Mouse (Mus musculus) heart, postnatal 10 days (tissue): ENCODE data around the gene Cryab. TPM values are rescaled to one million over a fixed set of nuclear protein-coding genes. Genes with fewer than 3 reads are reported as not detected.
A peak's percentile ranks its signal among the peaks of the same experiment; 100 is the strongest.

Experiments used
- DNase-seq, 2 experiments: peaks; one replicate each; pipeline ENCODE4 v3.0.0; 2021
- intact Hi-C: fragments of 180-260 bp; cut with DNase I; formaldehyde crosslinking; loops from one replicate; pipeline ENCODE4 v1.15.1; 2025
- total RNA-seq, 2 experiments: library from RNA; stranded (reverse); gene quantifications; 2 replicates each; pipeline ENCODE4 v1.2.3; 2021

Cryab gene
- total RNA-seq = 1,000 to 10,000 TPM; 1,315 to 1,426 TPM

DNA sequence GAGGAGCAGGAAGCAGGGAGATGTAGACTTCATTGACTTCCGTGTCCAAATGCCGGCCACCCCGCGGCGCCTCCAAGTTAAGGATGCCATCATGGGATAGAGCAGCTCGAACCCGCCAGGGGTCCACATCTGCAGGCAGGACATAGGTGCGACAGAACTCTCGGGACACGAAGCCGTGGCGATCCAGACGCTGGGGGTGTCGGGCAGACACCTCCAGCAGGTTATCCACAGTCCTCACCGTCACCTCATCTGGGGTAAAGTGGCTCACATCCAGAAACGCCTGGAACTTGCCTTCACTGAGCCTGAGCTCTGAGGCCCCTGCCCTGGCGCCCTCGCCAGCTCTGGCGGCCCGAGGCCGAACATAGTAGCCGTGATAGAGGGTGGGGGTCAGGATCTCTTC lies at the start of gene Cryab:
Gene Cryab (plus strand): TSS at position 3 of the 400 bp plus-strand sequence.
- peak; percentile 49 to 50 for DNase-seq
- intact Hi-C loops = no loop called here

DNA sequence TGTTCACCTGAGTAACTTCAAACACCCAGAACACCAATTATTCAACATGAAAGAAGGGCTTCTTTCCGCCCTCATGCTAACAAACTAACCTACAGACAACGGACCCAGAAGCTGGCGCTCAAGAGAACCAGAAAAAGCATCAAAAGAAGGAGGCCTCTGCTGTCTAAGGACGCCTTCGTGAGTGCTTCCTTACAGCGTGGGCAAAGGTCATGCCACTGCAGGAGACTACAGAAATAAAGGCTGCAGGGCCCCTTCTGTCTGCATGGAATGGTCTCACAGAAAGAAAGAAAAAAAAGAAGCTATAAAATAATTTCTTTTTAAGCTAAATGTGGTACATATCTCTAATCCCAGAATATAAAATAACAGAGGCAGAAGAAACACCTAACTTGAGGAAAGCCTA lies 46.2 kb upstream of the Cryab start:
- intact Hi-C loops = no loop called here
- no peak for DNase-seq

- peak in 1 of 2 experiments; percentile 45 for DNase-seq
- intact Hi-C loops = loop anchor here (1.0 kb wide), 1 partner anchor 26 kb away; no protein-coding TSS in a partner anchor
Observed at GRCm38 (mm10) chr9:50709108-50709507, 42.0 kb upstream of the Cryab start.

GRCm38 (mm10) chr9:50711337-50711736 lies 39.8 kb upstream of the Cryab start:
- no peak for DNase-seq
- intact Hi-C loops = no loop called here

DNA sequence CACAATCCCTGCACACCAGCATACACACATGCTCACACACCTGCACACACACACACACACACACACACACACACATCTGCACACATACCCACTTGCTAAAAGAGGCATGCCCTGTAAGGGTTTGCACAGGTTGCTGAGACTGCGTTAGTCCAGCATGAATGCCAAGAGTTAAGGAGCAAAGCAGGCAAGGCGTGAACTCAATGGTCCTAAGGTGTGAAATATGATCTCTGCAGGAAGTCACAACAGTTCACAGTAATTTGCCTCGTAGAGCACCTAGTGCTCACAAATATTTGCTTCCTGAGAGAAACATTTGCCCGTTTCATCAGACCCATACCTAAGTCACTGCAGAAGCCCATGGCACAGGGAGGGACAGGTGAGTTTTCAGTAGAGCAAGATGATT lies 36.9 kb upstream of the Cryab start:
- no peak for DNase-seq
- intact Hi-C loops = no loop called here

DNA sequence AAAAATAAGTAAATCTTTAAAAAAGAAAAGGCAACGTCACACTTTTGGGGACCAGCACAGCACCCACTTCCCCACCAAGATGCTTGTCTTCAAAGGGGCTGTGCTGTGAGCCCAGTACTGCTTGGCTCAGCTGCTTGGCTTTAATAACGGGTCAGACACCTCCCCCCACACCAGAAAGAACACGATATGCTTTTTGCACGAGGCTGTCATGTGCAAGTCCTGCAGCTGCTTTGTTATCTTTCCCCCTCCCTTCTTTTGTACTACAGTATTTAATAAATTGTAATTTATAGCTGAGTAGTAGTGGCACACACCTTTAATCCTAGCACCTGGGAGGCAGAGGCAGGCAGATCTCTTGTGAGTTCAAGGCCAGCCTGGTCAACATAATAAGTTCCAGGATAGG lies 32.2 kb upstream of the Cryab start:
- no peak for DNase-seq
- intact Hi-C loops = no loop called here

- intact Hi-C loops = no loop called here
- DNase-seq = no peak
Observed at GRCm38 (mm10) chr9:50721061-50721460, 30.1 kb upstream of the Cryab start.

GRCm38 (mm10) chr9:50722451-50722911 lies 28.6 kb upstream of the Cryab start:
- DNase-seq = peak; percentile 39 to 55
- intact Hi-C loops = no loop called here

DNA sequence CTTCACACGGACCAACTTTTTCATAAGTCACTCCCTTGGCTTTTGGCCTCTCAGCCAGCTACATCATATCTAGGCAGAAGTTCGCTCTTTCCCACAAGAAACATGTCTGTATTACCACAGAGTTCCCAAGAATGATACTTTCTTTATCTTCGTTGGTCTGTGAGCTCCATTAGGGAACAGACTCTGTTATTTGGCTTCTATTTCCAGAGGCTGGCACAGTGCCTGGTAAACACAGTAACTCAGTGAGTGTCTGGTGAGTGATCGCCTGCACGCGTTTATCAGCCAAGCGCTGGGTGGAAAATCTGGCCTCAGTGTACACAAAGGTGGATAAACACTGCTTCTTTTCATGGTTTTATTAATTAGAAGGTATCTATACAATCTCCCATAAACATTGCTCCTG lies 27.7 kb upstream of the Cryab start:
- intact Hi-C loops = loop anchor here (1.0 kb wide), 1 partner anchor 30 kb away; no protein-coding TSS in a partner anchor
- peak; percentile 90 to 92 for DNase-seq

GRCm38 (mm10) chr9:50724147-50724546 lies 27.0 kb upstream of the Cryab start:
- DNase-seq = no peak
- intact Hi-C loops = no loop called here

DNA sequence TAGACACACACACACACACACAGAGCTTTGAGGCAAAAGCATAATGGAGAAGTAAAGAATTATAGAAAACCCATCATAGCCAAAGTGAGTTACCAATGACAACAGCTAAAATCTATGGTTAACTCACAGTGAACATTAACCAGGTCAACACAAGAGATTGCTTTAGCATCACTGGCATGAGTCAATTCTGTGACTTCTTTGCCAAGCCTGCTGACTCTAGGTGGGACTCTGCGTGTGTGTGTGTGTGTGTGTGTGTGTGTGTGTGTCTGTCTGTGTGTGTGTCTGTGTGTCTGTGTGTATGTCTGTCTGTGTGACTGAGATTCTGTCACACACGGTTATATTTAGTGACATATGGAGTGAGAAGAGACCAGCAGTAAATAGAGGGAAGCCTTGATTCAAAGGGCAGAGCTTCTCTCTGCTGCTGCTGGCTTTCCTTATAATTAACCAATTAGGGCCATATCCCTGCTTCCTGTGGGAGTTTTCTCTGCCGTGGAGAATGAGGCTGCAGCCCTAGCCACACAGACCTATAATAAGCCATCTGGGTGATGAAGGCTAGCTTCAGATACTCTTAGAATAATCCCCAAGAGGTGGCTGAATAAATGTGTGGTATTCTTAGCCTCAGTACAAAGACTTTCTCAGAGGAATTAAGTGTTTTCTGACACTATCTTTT lies 26.3 kb upstream of the Cryab start:
- intact Hi-C loops = no loop called here
- no peak for DNase-seq

DNA sequence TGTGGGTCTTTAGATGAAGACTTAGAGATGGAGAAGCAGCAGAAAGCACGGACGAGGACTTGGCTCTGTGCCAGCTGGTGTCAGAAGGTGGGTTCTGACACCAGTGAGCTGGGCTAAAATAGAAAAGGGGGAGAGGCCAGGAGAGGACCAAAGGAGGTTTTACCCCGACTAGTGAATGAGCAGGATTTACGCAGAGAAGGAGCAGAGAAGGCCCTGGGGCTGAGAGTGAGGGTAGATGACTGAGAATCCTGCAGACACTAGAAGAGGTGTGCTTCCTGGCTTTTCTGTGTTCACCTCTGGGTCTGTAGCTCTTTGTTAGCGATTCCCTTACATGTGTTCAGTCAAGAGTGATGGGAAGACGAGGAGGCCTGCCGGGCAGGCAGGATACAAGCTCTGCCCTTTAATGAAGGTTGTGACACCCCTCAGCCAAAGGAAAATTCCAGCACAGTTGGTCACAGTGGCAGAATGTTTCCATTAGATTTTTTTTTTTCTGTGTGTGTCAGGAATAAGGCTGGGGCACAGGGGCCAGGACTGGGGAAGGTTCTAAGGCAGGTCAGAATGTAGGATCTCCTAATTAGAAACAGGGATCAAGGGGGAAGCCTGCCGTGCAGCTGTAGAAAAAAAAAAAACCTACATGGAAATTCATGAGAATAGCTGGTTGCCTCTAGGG lies 25.1 kb upstream of the Cryab start:
- intact Hi-C loops = no loop called here
- no peak for DNase-seq

DNA sequence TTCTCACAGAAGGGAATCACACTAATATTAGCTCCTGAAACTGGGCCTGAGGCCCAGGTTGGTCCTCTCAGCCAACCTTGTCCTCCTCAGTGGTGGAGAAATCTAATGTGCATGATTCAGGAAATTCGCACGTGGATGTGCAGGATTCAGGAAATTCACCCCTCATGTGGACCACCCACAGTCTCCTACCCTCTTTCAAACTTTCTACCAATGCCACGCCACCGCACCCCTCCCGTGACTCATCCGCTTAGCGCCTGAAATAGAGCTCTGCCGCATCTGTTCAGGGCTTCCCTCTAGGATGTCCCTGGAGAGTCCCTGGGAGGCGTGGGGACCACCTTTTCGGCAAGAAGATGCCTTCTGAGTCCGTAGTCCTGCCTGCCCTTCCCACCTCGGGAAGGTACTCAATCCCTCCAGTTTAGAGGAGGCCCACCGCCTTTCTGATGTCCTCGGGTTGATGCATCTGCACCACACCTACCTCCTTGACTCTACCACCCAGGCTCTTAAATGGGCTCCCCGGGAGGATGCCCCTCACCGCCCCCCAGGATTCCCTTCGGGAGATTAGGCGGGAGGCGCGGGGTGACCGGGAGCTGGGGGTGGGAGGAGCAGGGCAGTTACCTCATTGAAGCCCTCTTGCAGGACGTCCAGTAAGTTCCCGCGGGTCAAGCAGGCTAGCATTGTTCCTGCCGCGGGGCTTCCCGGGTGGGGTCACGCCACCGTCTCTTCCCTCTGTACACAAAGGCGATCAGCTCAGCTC lies 23.8 kb upstream of the Cryab start:
- peak in 1 of 2 experiments; percentile 40 for DNase-seq
- intact Hi-C loops = no loop called here

- intact Hi-C loops = no loop called here
- peak; percentile 76 to 79 for DNase-seq
Observed at GRCm38 (mm10) chr9:50727925-50728651, 23.0 kb upstream of the Cryab start.

DNA sequence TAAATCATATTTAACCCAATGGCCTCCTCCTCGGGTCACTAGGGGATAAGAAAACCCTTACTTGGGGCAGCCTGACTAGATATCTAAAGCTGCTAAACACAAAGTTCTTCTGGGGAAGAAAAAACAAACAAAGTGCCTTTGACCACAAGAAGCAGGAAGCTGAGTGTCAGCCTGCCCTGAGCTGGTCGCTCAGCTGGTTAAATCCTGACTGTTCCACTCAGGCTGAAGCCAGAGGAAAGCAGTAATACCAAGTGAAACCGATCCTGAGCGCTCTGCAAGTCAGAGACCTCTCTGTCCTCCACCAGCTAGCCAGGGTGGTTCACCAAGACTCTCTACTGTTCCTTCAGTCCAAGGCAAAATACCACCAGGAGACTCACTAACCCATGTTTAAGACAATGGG lies 21.5 kb upstream of the Cryab start:
- intact Hi-C loops = no loop called here
- no peak for DNase-seq

- DNase-seq = no peak
- intact Hi-C loops = loop anchor here (10.0 kb wide), 1 partner anchor 288 kb away; no protein-coding TSS in a partner anchor
Observed at GRCm38 (mm10) chr9:50732560-50732959, 18.6 kb upstream of the Cryab start.

GRCm38 (mm10) chr9:50734989-50735388 lies 16.1 kb upstream of the Cryab start:
- intact Hi-C loops = loop anchor here (1.0 to 10.0 kb wide), 3 partner anchors 26 to 290 kb away; no protein-coding TSS in a partner anchor
- peak; percentile 68 to 82 for DNase-seq

DNA sequence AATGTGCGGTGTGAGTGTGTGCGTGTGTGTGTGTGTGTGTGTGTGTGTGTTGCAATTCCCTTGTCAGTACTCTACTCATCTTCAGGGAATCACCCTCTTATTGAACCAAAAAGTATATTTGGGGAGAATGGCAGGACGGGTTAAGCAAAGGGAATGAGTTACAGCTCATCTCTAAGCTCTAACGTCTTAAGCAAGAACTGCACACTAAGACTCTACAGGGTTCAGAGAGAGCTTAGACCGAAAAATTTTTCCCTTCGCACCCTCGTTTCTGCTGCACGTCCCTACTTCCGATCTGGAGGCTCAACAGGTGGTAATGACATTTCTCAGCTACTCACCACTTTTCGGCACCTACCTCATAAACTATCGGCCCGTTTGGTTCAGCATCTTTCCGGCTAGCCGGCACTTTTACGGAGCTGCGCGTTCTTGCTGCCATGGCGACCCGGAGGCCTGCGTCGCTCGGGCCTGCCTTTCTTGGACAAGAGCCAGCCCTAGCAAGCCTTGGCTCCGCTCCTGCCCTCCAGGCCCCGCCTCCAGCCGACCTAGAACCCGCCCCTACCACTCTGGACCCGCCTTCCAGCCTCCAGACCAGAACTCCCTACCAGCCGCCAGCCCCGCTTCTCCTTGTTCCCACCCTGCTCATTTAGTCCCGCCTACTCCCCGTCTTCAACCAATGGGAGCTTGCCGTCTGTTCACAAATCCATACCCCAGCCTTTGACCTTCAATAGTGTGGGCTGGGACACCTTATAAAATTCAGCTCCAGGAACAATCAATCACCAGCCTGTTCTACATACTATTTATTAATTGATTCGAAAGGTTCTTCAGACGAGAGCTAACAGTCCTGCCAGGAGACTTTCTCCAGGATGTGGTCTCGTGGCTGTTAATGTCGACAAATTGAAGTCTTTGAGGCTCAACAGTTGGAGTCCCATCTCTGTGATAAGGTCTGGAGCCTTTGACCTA lies 11.9 kb upstream of the Cryab start, which contains the start of gene Dixdc1:
Gene Dixdc1 (minus strand): TSS at position 604 of the 957 bp plus-strand sequence.
- DNase-seq = peak; percentile 96 to 97
- intact Hi-C loops = loop anchor here (10.0 kb wide), 1 partner anchor 294 kb away; no protein-coding TSS in a partner anchor
